Mouse (Mus musculus): Measurements from ENCODE around the gene Cd274. TPM values are rescaled to one million over a fixed set of nuclear protein-coding genes. Genes with fewer than 3 reads are reported as not detected.
A peak's percentile ranks its signal among the peaks of the same experiment; 100 is the strongest.

Cd274 gene
- total and polyA plus RNA-seq, 2 experiments from 2014 or later = 0.79 to 2.0 TPM

DNA sequence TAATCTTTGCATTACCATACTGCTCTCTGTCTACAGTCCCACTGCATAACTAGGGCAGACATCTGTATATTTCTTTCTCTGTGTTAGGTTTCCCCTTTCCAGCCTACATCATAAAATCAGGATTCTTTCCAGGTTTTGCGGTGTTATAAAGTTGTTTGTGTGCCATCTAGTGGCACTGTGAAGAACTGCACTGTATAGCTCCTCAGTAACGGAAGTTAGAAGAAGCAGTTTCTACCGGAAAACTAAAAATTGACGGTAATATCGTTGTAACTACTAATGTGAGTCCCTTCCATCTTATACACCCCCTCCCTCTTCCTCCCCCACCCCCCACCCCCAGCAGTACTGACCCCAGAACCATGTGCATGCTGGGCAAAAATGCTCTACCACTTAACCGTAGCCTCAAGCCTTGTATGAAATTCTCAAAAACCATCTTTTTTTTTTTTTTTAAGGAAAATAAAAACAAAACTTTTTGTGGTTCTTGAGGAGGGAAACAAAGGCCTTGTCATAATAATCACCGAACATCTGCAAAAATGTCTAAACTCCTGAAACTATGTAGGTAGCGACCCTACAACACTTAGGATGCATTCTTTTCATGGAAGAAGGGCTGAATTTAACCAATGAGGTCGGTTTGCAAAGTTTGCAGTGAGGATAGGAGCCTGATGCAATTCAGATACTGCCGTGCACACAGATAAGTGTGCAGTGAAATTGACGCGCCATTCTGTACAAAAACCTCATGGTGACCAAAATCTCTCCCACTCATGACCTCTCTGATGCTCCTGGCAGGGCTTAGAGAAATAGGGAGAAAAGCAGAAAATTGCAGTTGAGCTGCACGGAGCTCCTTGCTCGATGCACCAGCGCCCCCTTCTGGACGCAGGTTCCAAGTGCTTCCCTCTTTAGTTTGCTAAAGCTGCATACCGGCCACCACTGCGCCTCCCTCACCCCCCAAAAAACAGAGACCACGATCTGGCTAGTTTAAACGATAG, 12.1 kb upstream of the Cd274 start:
- 2% methylated on average over 20 of the region's 20 CpGs for WGBS
- ATAC-seq (peak; percentile 89), DNase-seq (peak; percentile 88)
- Histone ChIP-seq H3K27me3 (ENCODE audit: insufficient read depth, low read length) (no peaks in the 10 kb centered on the region), H3K36me3 (ENCODE audit: insufficient read depth) (peaks cover 19% of the 10 kb centered on the region), H3K4me3 (ENCODE audit: low read depth, low read length) (peak overlapping the region; percentile 7; the same call in 1 of the 2 replicates), H3K27ac (ENCODE audit: low read depth, low read length) (peak overlapping the region; percentile 15; the same call in 1 of the 2 replicates), H3K4me2 (ENCODE audit: low read depth) (peak overlapping the region; percentile 43), H3K4me1 (ENCODE audit: insufficient read depth) (no peaks in the 10 kb centered on the region), H3K9ac (no peak overlapping the region), H3K9me3 (ENCODE audit: low read length) (no peaks in the 10 kb centered on the region)
- TF ChIP-seq CTCF (IDR thresholded peaks at IDR 0.05; ENCODE audit: low read depth) = peak; percentile 94

DNA sequence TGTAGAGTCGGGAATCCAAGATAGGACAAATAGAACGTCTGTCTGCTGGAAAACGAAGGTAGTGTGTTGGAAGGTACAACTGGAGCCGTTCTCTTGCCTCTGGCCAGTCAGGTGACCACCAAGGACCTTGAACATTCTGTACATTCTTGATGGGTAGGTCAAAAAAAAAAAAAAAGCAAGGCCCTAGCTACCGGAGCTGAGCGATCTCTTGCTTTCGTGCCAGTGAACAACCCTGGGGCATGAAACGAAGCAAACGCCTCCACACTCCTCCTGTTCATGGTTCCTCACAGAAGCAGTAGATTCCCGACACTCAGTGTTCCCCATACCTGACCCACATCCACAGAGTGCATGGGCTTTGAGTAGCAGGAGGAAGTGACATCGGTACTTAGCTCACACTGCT, 11.0 kb upstream of the Cd274 start:
- Histone ChIP-seq H3K4me3 (ENCODE audit: low read depth, low read length) (no peak overlapping the region), H3K9ac (no peak overlapping the region), H3K36me3 (ENCODE audit: insufficient read depth) (peaks cover 19% of the 10 kb centered on the region), H3K9me3 (ENCODE audit: low read length) (no peaks in the 10 kb centered on the region), H3K27me3 (ENCODE audit: insufficient read depth, low read length) (no peaks in the 10 kb centered on the region), H3K4me1 (ENCODE audit: insufficient read depth) (peaks cover 6% of the 10 kb centered on the region), H3K4me2 (ENCODE audit: low read depth) (no peak overlapping the region), H3K27ac (ENCODE audit: low read depth, low read length) (no peak overlapping the region)
- no peak for DNase-seq
- TF ChIP-seq CTCF (IDR thresholded peaks at IDR 0.05; ENCODE audit: low read depth) = no peak
- ATAC-seq = no peak
- WGBS = 90% methylated on average over 11 of the region's 11 CpGs

DNA sequence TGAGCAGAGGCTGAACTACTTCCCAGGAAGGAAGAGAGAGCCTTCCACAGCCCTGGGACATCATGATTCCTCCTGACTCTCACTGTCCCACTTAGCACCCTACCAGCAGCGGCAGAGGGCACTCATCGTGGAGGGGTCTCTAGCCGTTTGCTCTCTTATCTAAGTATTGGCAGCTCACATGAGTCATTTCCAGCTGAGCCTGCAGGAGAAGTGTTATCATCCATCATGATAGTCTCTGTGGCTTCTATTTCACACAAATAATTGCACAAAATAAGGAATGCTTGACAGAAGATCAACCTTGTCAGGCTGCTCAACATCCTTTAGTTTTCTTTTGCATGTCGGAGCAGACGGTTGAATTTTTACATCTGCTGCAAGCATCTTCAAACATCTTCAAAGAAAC, 7.0 kb upstream of the Cd274 start:
- ATAC-seq = no peak
- 88% methylated on average over 5 of the region's 5 CpGs for WGBS

DNA sequence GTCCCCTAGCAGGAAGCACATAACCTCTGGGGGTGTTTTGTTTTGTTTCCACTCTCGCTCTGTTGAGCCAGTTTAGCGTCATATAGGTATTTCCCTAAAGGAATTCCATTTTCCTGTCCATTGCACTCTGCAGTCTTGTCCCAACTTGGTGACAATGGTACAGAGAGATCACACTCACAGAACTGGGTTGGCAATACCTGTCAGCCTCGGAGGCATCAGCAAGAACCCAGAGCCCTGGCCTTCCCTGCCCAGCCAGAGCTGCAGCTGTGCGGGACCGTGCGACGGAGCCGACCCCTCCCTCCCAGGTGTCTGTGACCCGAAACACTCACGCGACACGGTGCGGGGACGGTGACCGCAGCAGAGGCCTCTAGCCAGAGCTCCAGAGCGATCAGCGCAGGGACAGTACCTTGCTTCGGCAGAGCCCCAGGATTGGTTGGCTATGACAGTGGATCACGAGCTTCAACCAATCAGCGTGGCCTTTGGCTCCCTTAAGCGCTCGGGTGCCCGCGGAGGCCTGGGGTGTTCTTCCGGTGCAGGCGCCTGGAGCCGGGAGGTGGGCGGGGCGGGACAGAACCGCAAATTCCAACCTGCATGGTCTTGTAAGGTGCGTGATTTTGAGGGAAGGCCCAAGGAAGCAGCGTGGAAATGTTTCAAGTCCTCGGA, 5.7 kb upstream of the Cd274 start:
- H3K9ac ChIP-seq = peak overlapping the region; percentile 74
- no peak for TF ChIP-seq CTCF (IDR thresholded peaks at IDR 0.05; ENCODE audit: low read depth)
- peak overlapping the region; percentile 90 for H3K4me2 ChIP-seq (ENCODE audit: low read depth)
- no peaks in the 10 kb centered on the region for H3K9me3 ChIP-seq (ENCODE audit: low read length)
- peak overlapping the region; percentile 72 for H3K4me3 ChIP-seq (ENCODE audit: low read depth, low read length)
- H3K27me3 ChIP-seq (ENCODE audit: insufficient read depth, low read length) = no peaks in the 10 kb centered on the region
- DNase-seq = peak; percentile 95
- peak; percentile 100 for ATAC-seq
- H3K27ac ChIP-seq (ENCODE audit: low read depth, low read length) = peak overlapping the region; percentile 62
- H3K4me1 ChIP-seq (ENCODE audit: insufficient read depth) = peaks cover 13% of the 10 kb centered on the region
- WGBS = 2% methylated on average over 33 of the region's 33 CpGs
- H3K36me3 ChIP-seq (ENCODE audit: insufficient read depth) = peaks cover 14% of the 10 kb centered on the region; the same call in 1 of the 2 replicates

More for the DNA sequence above, 7.0 kb upstream of the Cd274 start:
- TF ChIP-seq CTCF (IDR thresholded peaks at IDR 0.05; ENCODE audit: low read depth) = no peak
- H3K36me3 ChIP-seq (ENCODE audit: insufficient read depth) = peaks cover 19% of the 10 kb centered on the region; the same call in 1 of the 2 replicates
- 0 out of 2 replicates have a peak overlapping the region, but pooled peaks have one; percentile 90 for H3K4me2 ChIP-seq (ENCODE audit: low read depth)
- H3K9me3 ChIP-seq (ENCODE audit: low read length) = no peaks in the 10 kb centered on the region
- no peak for DNase-seq
- no peak overlapping the region for H3K27ac ChIP-seq (ENCODE audit: low read depth, low read length)
- H3K27me3 ChIP-seq (ENCODE audit: insufficient read depth, low read length) = no peaks in the 10 kb centered on the region
- peaks cover 13% of the 10 kb centered on the region for H3K4me1 ChIP-seq (ENCODE audit: insufficient read depth)
- no peak overlapping the region for H3K9ac ChIP-seq
- H3K4me3 ChIP-seq (ENCODE audit: low read depth, low read length) = no peak overlapping the region

DNA sequence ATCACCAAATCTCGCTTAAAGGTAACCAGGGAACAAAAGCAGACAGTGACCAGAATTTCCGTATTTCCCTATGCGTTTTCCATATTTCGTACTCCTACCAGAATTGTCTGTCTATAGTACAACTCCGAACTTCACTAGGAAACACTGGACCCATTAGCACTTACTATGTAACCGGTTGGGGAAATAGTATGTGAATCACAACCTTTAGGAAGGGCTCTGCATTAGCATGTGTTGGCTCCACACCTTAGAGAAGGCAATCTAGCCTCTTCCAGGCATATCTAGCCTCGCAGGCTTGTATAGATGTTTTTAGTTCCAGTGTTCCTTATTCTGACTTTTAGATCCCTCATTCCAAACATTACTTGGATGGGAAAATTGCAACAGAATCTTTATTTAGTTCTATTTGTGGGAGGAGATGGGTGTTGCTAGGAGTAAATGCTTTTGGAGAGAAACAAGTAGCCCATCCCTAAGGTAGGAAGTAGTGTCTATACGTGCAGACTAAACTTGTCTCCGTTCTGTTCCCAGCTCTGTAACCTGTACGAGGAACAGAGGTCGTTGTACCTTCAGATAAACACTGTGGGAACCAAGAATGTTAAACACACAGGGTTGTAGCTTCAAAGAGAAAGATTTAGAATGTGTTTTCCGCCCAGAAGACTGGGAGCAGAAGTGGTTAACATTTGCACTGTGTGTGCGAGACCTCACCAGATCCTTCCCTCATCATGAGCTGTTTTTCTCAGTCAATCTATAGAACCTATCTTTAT, 4.9 kb upstream of the Cd274 start:
- H3K9ac ChIP-seq = peak overlapping the region; percentile 74
- H3K27me3 ChIP-seq (ENCODE audit: insufficient read depth, low read length) = no peaks in the 10 kb centered on the region
- H3K9me3 ChIP-seq (ENCODE audit: low read length) = no peaks in the 10 kb centered on the region
- 0 out of 2 replicates have a peak overlapping the region, but pooled peaks have one; percentile 62 for H3K27ac ChIP-seq (ENCODE audit: low read depth, low read length)
- H3K4me3 ChIP-seq (ENCODE audit: low read depth, low read length) = peak overlapping the region; percentile 72
- H3K36me3 ChIP-seq (ENCODE audit: insufficient read depth) = peaks cover 8% of the 10 kb centered on the region; the same call in 1 of the 2 replicates
- ATAC-seq (peak; percentile 27; the same call in 1 of the 2 replicates), DNase-seq (no peak)
- peak overlapping the region; percentile 90 for H3K4me2 ChIP-seq (ENCODE audit: low read depth)
- 47% methylated on average over 13 of the region's 13 CpGs for WGBS
- no peak for TF ChIP-seq CTCF (IDR thresholded peaks at IDR 0.05; ENCODE audit: low read depth)
- peaks cover 13% of the 10 kb centered on the region for H3K4me1 ChIP-seq (ENCODE audit: insufficient read depth)

DNA sequence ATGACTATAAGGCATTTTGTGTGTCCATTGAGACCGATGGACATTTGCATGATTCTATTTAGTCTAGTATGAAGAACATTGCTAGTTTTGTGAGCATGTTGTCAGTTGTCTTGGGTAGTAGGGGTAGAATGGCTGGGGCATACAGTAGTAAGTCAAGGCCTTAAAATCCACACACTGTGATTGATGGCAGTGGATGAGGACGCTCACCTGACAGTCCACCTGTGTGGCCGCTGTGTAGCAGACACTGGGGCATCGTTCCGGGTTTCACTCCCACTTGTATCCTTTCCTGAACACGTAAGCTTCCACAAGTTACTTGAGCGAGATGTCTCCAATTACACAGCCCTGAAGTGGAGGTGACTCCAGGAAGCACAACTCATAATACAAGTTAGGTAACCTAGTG, 3.7 kb upstream of the Cd274 start:
- no peak for ATAC-seq
- no peak for TF ChIP-seq CTCF (IDR thresholded peaks at IDR 0.05; ENCODE audit: low read depth)
- H3K4me2 ChIP-seq (ENCODE audit: low read depth) = no peak overlapping the region
- WGBS = 93% methylated on average over 7 of the region's 7 CpGs
- H3K9me3 ChIP-seq (ENCODE audit: low read length) = no peaks in the 10 kb centered on the region
- no peak overlapping the region for H3K4me3 ChIP-seq (ENCODE audit: low read depth, low read length)
- H3K36me3 ChIP-seq (ENCODE audit: insufficient read depth) = peaks cover 2% of the 10 kb centered on the region; the same call in 1 of the 2 replicates
- DNase-seq = no peak
- no peak overlapping the region for H3K9ac ChIP-seq
- H3K27ac ChIP-seq (ENCODE audit: low read depth, low read length) = no peak overlapping the region
- H3K4me1 ChIP-seq (ENCODE audit: insufficient read depth) = peaks cover 13% of the 10 kb centered on the region
- no peaks in the 10 kb centered on the region for H3K27me3 ChIP-seq (ENCODE audit: insufficient read depth, low read length)
